Mouse (Mus musculus): ENCODE measurements around the gene Tcf12.

DNA sequence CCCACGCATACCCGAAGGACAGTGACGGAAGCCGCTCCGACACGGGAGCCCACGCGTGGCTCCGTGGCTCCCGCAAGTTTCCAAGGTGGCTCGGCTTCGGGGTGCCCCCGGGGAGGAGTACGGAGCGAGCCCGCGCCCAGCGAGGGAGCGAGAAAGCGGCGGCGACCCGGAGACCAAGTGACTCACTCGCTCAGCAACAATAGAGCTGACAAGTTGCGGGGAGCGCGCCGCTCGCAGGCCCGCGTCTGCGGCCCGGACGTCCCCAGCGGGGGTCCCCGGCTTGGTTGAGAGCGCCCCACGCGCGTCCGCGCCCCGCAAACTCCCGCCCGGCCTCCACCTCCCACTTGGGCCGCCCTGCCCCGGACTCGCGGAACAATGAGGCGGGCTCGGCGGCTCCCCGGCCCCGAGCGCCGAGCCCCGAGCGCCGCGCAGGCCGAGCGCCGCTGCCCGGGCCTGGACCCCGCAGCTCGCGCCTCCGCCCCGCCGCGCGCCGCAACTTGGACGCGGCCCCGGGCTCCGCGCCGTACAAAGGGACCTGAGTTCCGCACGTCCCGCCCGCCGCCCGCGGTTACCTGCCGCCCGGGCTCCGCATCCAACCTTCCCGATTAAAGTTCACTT lies 558 bp downstream of the Tcf12 start:
- TF ChIP-seq CTCF (conservative IDR thresholded peaks at IDR 0.05; ENCODE audit: low read length), result no peak
- no peak for TF ChIP-seq POU5F1 (IDR thresholded peaks at IDR 0.05; ENCODE audit: borderline replicate concordance, low read length)
- no peak for TF ChIP-seq NANOG (IDR thresholded peaks at IDR 0.05; ENCODE audit: borderline replicate concordance, low read length)

Measured in E14TG2a.4 (cell line).